Mouse (Mus musculus): ENCODE data around the gene Olfr690. TPM values are rescaled to one million over a fixed set of nuclear protein-coding genes. Genes with fewer than 3 reads are reported as not detected.

The Olfr690 gene
- polyA plus RNA-seq, 1 experiment = not detected

DNA sequence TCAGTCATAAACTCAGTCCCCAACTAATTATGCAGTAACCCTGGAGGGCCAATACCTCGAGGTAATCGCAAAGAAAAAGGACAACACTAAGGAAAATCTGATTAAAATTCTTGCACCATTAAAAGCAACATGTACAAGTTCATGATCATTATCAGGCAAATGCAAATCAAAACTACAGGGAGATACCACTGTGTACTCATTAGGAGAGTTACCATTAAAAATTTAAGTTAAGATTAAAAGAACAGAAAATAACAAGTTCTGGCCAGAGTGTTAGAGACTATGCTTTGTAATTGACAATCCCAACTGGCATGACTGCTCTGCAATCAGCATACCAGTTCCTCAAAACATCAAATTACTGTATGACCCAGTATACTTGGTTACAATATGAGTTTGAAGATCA, 8.8 kb upstream of the Olfr690 start:
- Histone ChIP-seq H3K4me3 (ENCODE audit: insufficient read depth, low read length) (no peak overlapping the region), H3K4me1 (ENCODE audit: control insufficient read depth, insufficient read depth, low read length) (no peaks in the 10 kb centered on the region), H3K27ac (ENCODE audit: insufficient read depth, low read depth, low read length) (no peak overlapping the region)
- TF ChIP-seq POLR2A (IDR thresholded peaks at IDR 0.05; ENCODE audit: borderline replicate concordance, low read depth, low read length) (no peak), CTCF (IDR thresholded peaks at IDR 0.05; ENCODE audit: low read depth, low read length) (no peak)

DNA sequence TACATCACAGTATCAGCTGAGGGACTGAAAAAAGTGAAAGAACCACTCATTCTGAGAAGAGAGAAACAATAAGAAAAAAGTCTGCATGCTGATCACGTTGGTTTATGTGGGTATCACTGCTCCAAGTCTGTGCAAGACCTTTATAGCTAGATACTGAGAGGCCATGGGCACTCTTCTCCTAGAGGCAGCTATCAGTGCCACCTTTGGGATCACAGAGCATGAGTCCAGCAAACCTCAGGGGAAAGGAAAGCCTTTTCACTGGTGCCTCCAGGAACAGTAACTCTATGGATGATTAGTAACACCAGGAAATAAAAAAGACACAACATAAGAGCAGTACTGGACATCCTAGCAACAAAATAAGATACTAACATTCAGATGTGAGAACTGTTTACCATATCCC, 8.3 kb upstream of the Olfr690 start, which contains the start of gene Olfr691:
Gene Olfr691 (minus strand): TSS at position 101 of the 400 bp plus-strand sequence.
- H3K27ac ChIP-seq (ENCODE audit: insufficient read depth, low read depth, low read length) = no peak within 1 kb of the TSS
- H3K4me1 ChIP-seq (ENCODE audit: control insufficient read depth, insufficient read depth, low read length) = no peaks in the 10 kb centered on the region
- no peak within 1 kb of the TSS for H3K4me3 ChIP-seq (ENCODE audit: insufficient read depth, low read length)
- TF ChIP-seq CTCF (IDR thresholded peaks at IDR 0.05; ENCODE audit: low read depth, low read length) = no peak
- no peak for TF ChIP-seq POLR2A (IDR thresholded peaks at IDR 0.05; ENCODE audit: borderline replicate concordance, low read depth, low read length)

DNA sequence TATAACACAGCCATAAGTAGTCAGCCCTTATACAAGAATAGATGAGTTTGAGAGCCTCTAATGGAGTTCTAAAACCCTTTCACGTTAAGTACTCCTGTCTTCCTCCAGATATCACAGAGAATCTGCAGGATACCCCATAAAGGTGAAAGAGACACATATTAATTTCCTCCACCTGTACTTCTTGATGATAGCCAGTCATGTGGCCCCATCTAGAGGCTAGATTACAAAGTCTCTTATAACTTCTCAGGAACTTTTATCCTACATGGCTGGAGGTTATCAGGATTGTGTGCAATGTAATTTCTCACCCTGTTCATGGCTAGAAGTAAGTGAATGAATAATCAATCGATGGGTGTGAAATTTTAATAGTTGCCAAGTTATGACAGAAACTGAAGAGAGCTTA, 8.6 kb downstream of the Olfr690 start:
- no peak overlapping the region for H3K4me3 ChIP-seq (ENCODE audit: insufficient read depth, low read length)
- H3K27ac ChIP-seq (ENCODE audit: insufficient read depth, low read depth, low read length) = no peak overlapping the region
- TF ChIP-seq POLR2A (IDR thresholded peaks at IDR 0.05; ENCODE audit: borderline replicate concordance, low read depth, low read length) (no peak), CTCF (IDR thresholded peaks at IDR 0.05; ENCODE audit: low read depth, low read length) (no peak)
- no peaks in the 10 kb centered on the region for H3K4me1 ChIP-seq (ENCODE audit: control insufficient read depth, insufficient read depth, low read length)

DNA sequence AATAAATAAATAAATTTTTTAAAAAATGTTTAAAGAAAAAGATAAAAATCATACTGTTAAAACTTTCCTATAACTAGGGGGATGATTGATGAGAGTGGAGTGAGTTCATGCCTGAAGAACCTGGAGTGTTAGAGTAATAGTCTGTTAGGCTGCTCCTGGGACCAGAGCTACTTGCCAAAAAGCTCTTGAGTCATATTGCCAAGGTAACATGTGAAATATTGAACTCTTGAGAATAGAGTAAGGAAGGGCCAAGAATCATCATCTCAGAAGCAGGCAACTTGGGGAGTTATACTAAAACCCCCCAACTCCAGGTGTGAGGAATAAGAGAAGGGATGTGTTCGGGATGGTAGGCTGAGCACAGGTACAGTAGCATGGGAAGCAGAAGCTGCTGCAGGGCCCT, 23.0 kb downstream of the Olfr690 start, which contains the start of gene Olfr689:
Gene Olfr689 (plus strand): TSS at position 301 of the 400 bp plus-strand sequence.
- no peak for TF ChIP-seq CTCF (IDR thresholded peaks at IDR 0.05; ENCODE audit: low read depth, low read length)
- no peak for TF ChIP-seq POLR2A (IDR thresholded peaks at IDR 0.05; ENCODE audit: borderline replicate concordance, low read depth, low read length)
- H3K27ac ChIP-seq (ENCODE audit: insufficient read depth, low read depth, low read length) = no peak within 1 kb of the TSS
- no peak within 1 kb of the TSS for H3K4me3 ChIP-seq (ENCODE audit: insufficient read depth, low read length)
- no peaks in the 10 kb centered on the region for H3K4me1 ChIP-seq (ENCODE audit: control insufficient read depth, insufficient read depth, low read length)

DNA sequence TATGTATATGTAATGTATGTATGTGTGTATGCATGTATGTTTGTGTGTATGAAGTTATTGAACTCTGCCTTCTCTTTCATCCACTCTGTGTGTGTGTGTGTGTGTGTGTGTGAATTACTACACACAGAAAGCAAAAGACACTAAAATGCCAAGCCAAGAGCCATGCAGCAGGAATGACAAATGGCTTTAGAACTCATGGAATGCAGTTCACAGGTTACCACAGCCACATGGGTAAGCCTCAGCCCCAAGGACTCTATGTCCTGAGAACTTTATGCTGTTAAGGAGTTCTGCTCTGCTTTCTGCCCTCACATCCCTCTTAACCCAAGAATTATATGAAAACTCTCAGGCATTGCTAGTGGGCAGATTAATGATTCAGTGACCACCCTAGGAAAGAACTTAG, 43.9 kb downstream of the Olfr690 start:
- Histone ChIP-seq H3K4me3 (ENCODE audit: insufficient read depth, low read length) (no peak overlapping the region), H3K27ac (ENCODE audit: insufficient read depth, low read depth, low read length) (no peak overlapping the region), H3K4me1 (ENCODE audit: control insufficient read depth, insufficient read depth, low read length) (no peaks in the 10 kb centered on the region)
- TF ChIP-seq CTCF (IDR thresholded peaks at IDR 0.05; ENCODE audit: low read depth, low read length) (no peak), POLR2A (IDR thresholded peaks at IDR 0.05; ENCODE audit: borderline replicate concordance, low read depth, low read length) (no peak)

DNA sequence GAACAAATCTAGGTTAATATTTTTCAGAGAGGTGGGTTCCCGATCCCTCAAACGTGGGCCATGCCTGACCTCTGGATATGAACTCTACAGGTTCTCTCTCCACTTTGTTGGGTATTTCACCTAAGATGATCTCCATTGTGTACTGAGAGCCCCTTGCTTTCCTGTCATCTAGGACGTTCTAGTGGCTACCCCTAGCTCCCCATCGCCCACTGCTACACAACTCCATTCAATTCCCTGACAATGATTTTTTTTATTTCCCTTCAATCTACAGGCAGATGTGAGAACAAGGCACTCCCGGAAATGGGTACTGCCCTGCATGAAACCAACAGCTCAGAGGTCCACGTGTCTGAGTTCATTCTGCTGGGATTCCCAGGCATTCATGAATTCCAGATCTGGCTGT, 46.1 kb downstream of the Olfr690 start, which contains the start of gene Olfr688:
Gene Olfr688 (plus strand): TSS at position 301 of the 400 bp plus-strand sequence.
- Histone ChIP-seq H3K4me1 (ENCODE audit: control insufficient read depth, insufficient read depth, low read length) (no peaks in the 10 kb centered on the region), H3K27ac (ENCODE audit: insufficient read depth, low read depth, low read length) (no peak within 1 kb of the TSS), H3K4me3 (ENCODE audit: insufficient read depth, low read length) (no peak within 1 kb of the TSS)
- TF ChIP-seq POLR2A (IDR thresholded peaks at IDR 0.05; ENCODE audit: borderline replicate concordance, low read depth, low read length) (no peak), CTCF (IDR thresholded peaks at IDR 0.05; ENCODE audit: low read depth, low read length) (no peak)

Other genes with a start within 250 kb of the Olfr690 start
- gene Olfr680-ps1, start 241.3 kb downstream of the Olfr690 start, polyA plus RNA-seq (2012; ENCODE audit: insufficient read depth, insufficient read length, missing spikeins) = not detected in 2 replicates
- not detected in 2 replicates for gene Olfr681, start 217.3 kb downstream of the Olfr690 start, polyA plus RNA-seq (2012; ENCODE audit: insufficient read depth, insufficient read length, missing spikeins)
- not detected in 2 replicates for gene Olfr683, start 187.1 kb downstream of the Olfr690 start, polyA plus RNA-seq (2012; ENCODE audit: insufficient read depth, insufficient read length, missing spikeins)
- gene Olfr684, start 170.5 kb downstream of the Olfr690 start, polyA plus RNA-seq (2012; ENCODE audit: insufficient read depth, insufficient read length, missing spikeins) = not detected in 2 replicates
- gene Olfr685, start 148.1 kb downstream of the Olfr690 start, polyA plus RNA-seq (2012; ENCODE audit: insufficient read depth, insufficient read length, missing spikeins) = not detected in 2 replicates
- gene Olfr686, start 126.6 kb downstream of the Olfr690 start, polyA plus RNA-seq (2012; ENCODE audit: insufficient read depth, insufficient read length, missing spikeins) = not detected in 2 replicates
- gene Olfr688, start 46.0 kb downstream of the Olfr690 start, polyA plus RNA-seq (2012; ENCODE audit: insufficient read depth, insufficient read length, missing spikeins) = not detected in 2 replicates
- not detected in 2 replicates for gene Olfr689, start 22.9 kb downstream of the Olfr690 start, polyA plus RNA-seq (2012; ENCODE audit: insufficient read depth, insufficient read length, missing spikeins)
- not detected in 2 replicates for gene Olfr691, start 8.2 kb upstream of the Olfr690 start, polyA plus RNA-seq (2012; ENCODE audit: insufficient read depth, insufficient read length, missing spikeins)
- gene Olfr692, start 34.1 kb upstream of the Olfr690 start, polyA plus RNA-seq (2012; ENCODE audit: insufficient read depth, insufficient read length, missing spikeins) = not detected in 2 replicates
- gene Gm5901, start 40.9 kb upstream of the Olfr690 start, polyA plus RNA-seq (2012; ENCODE audit: insufficient read depth, insufficient read length, missing spikeins) = not detected in 2 replicates
- gene Fam160a2, start 66.0 kb upstream of the Olfr690 start, polyA plus RNA-seq (2012; ENCODE audit: insufficient read depth, insufficient read length, missing spikeins) = 29.1 and 39.3 TPM in 2 replicates
- gene Cnga4, start 70.5 kb upstream of the Olfr690 start, polyA plus RNA-seq (2012; ENCODE audit: insufficient read depth, insufficient read length, missing spikeins) = not detected in 2 replicates
- gene Cckbr, start 91.6 kb upstream of the Olfr690 start, polyA plus RNA-seq (2012; ENCODE audit: insufficient read depth, insufficient read length, missing spikeins) = not detected in 2 replicates
- gene Cavin3, start 148.2 kb upstream of the Olfr690 start, polyA plus RNA-seq (2012; ENCODE audit: insufficient read depth, insufficient read length, missing spikeins) = 0.34 and 1.1 TPM in 2 replicates
- gene Smpd1, start 220.3 kb upstream of the Olfr690 start, polyA plus RNA-seq (2012; ENCODE audit: insufficient read depth, insufficient read length, missing spikeins) = 26.4 and 28.0 TPM in 2 replicates
- gene Apbb1, start 247.5 kb upstream of the Olfr690 start, polyA plus RNA-seq (2012; ENCODE audit: insufficient read depth, insufficient read length, missing spikeins) = 0.52 and 1.1 TPM in 2 replicates

Measured in bone marrow macrophage, adult 2 months (primary cell).